Mouse (Mus musculus) macrophage (primary cell): Measurements from ENCODE around the gene Slc25a11. TPM values are rescaled to one million over a fixed set of nuclear protein-coding genes. Genes with fewer than 3 reads are reported as not detected.

Experiments
- H3K27ac ChIP-seq: fragments of 350-480 bp; formaldehyde crosslinking; 2 replicates; pipeline ENCODE4 v1.9.0; 2021
- H3K36me3 ChIP-seq: fragments of 350-480 bp; formaldehyde crosslinking; 2 replicates; pipeline ENCODE4 v1.9.0; 2021; ENCODE audit errors: inconsistent target
- H3K4me3 ChIP-seq: fragments of 350-480 bp; formaldehyde crosslinking; 2 replicates; pipeline ENCODE4 v1.9.0; 2021; ENCODE audit errors: inconsistent target
- H3K79me2 ChIP-seq: fragments of 350-480 bp; formaldehyde crosslinking; 2 replicates; pipeline ENCODE4 v1.9.0; 2021; ENCODE audit errors: inconsistent target
- WGBS: methylation state at CpG from one replicate; pipeline ENCODE4 v1.1.7; 2026; ENCODE audit warnings: inconsistent platforms; ENCODE audit not compliant: missing documents; 5-methylcytosine and 5-hydroxymethylcytosine counted together
- polyA plus RNA-seq: library from polyadenylated mRNA; stranded (reverse); fragments of 250-400 nt; gene quantifications from 3 replicates; pipeline ENCODE4 v1.2.4, GENCODE M21; 2018; ENCODE audit warnings: inconsistent platforms

Slc25a11 gene
- polyA plus RNA-seq, 1 experiment from 2014 or later: 53.0 TPM

- H3K79me2 ChIP-seq: peaks cover 71% of the 10 kb centered on the region
- 21% methylated on average over 2 of the region's 2 CpGs for WGBS
- H3K4me3 ChIP-seq: peak overlapping the region; percentile 79; the same call in 1 of the 2 replicates
- peak overlapping the region; percentile 96 for H3K27ac ChIP-seq
- H3K36me3 ChIP-seq: peaks cover 24% of the 10 kb centered on the region; the same call in 1 of the 2 replicates
These were observed 4.1 kb upstream of the Slc25a11 start for GRCm38 (mm10) chr11:70651391-70651790.

GRCm38 (mm10) chr11:70650322-70651175 lies 3.3 kb upstream of the Slc25a11 start:
- Histone ChIP-seq H3K4me3 (no peak overlapping the region), H3K36me3 (peaks cover 27% of the 10 kb centered on the region; the same call in 1 of the 2 replicates), H3K79me2 (peaks cover 80% of the 10 kb centered on the region), H3K27ac (peak overlapping the region; percentile 96)
- WGBS: 39% methylated on average over 12 of the region's 12 CpGs

DNA sequence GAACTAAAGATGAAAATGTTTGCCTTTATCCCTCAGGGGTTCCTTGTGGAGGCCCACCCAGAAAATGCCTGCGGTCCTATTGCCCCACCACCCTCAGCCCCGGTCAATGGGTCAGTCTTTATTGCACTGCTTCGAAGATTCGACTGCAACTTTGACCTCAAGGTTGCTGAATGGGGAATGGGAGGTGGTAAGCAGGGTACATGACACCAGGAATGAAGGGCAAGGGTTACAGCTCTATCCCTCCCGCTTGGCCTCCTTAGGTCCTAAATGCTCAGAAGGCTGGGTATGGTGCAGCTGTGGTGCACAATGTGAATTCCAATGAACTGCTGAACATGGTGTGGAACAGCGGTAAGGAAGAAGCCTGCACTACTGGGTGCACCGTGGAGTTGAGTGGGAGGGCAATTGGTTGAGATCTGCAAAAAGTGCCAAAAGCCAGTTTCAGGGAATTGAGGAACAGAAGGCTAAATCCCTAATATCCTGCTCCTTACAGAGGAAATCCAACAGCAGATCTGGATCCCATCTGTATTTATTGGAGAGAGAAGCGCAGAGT lies 2.0 kb upstream of the Slc25a11 start:
- Histone ChIP-seq H3K27ac (no peak overlapping the region; the same call in 1 of the 2 replicates), H3K36me3 (peaks cover 40% of the 10 kb centered on the region; the same call in 1 of the 2 replicates), H3K79me2 (peaks cover 88% of the 10 kb centered on the region), H3K4me3 (no peak overlapping the region)
- 78% methylated on average over 8 of the region's 8 CpGs for WGBS

GRCm38 (mm10) chr11:70648512-70648911 lies 1.2 kb upstream of the Slc25a11 start:
- peaks cover 82% of the 10 kb centered on the region for H3K79me2 ChIP-seq
- H3K4me3 ChIP-seq: peak overlapping the region; percentile 69
- H3K36me3 ChIP-seq: peaks cover 48% of the 10 kb centered on the region; the same call in 1 of the 2 replicates
- H3K27ac ChIP-seq: peak overlapping the region; percentile 85; the same call in 1 of the 2 replicates
- WGBS: 13% methylated on average over 4 of the region's 4 CpGs

GRCm38 (mm10) chr11:70647716-70648420 lies 589 bp upstream of the Slc25a11 start:
- peaks cover 53% of the 10 kb centered on the region; the same call in 1 of the 2 replicates for H3K36me3 ChIP-seq
- peak overlapping the region; percentile 85 for H3K27ac ChIP-seq
- H3K4me3 ChIP-seq: peak overlapping the region; percentile 69
- peaks cover 75% of the 10 kb centered on the region for H3K79me2 ChIP-seq
- WGBS: 5% methylated on average over 28 of the region's 28 CpGs

- H3K36me3 ChIP-seq: peaks cover 42% of the 10 kb centered on the region; the same call in 1 of the 2 replicates
- WGBS: 21% methylated on average over 3 of the region's 3 CpGs
These were observed 1.1 kb downstream of the Slc25a11 start for GRCm38 (mm10) chr11:70646259-70646555.

DNA sequence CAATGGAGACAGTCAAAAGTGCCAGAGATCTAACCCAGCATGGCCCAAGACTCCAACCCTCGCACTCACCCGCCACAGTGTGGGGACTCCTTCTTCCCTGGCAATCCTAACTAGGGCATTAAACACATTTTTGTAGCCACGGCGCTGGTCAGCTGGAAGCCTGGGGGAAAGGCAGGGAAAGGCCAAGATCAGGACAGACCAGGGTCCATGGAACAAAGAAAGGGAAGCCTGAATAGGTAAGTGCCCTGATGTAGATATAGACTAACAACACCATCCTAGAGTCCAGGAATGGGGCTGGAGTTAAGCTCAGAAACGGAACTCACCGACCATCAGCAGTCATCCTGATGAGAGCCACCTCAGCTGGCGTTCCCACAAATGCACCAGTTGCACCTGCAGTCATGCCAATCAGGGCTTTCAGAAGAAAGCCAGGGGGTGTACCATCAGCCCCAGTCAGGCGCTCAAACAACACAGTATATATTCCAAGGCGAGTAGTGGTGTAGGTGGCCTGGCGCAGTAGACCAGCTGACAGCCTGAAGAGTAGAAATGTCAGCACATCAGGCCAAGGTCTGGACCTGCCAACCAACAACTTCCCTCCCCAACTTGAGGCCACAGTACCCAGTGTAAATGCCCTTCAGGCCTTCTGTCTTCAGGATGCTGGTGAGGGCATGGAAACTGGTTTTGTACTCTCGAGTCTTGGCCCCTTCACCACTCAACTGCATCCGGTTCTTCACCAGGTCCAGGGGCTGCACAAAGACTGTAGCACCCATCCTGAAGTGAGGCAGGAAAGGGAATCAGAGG lies 1.6 kb downstream of the Slc25a11 start:
- WGBS: 81% methylated on average over 12 of the region's 12 CpGs
- Histone ChIP-seq H3K4me3 (peak overlapping the region; percentile 81), H3K27ac (peak overlapping the region; percentile 66), H3K79me2 (peaks cover 53% of the 10 kb centered on the region), H3K36me3 (peaks cover 42% of the 10 kb centered on the region; the same call in 1 of the 2 replicates)

More at GRCm38 (mm10) chr11:70646259-70646555, 1.1 kb downstream of the Slc25a11 start:
- Histone ChIP-seq H3K4me3 (peak overlapping the region; percentile 81), H3K79me2 (peaks cover 59% of the 10 kb centered on the region), H3K27ac (peak overlapping the region; percentile 66)

DNA sequence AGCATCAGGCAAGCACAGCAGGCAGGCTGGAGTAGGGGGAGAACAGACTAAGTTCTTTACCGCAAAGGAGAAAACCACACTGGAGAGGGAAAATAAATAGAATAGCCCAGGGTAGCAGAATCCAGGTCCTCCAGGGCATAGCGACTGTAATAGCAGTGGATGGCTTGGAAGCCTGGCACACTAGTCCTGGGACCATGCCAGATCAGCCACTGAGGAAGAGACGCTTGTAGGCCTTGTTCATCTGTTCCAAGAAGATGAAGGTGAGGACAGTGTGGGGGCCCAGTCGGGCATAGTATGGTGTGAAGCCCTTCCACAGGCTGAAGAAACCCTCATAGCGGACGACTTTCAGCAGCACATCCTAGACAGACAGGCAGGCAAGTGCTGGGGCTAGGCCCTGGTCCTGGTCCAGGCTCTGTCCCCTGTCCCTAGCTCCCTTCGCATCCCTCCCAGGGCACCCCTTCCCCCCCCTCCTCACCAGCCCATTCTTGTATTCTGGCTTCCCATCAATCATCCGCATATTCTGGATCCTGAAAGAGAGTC lies 2.6 kb downstream of the Slc25a11 start:
- no peak overlapping the region for H3K27ac ChIP-seq
- no peak overlapping the region for H3K4me3 ChIP-seq
- peaks cover 43% of the 10 kb centered on the region for H3K79me2 ChIP-seq
- peaks cover 37% of the 10 kb centered on the region; the same call in 1 of the 2 replicates for H3K36me3 ChIP-seq
- WGBS: 96% methylated on average over 8 of the region's 8 CpGs

GRCm38 (mm10) chr11:70643051-70643450 lies 4.2 kb downstream of the Slc25a11 start:
- Histone ChIP-seq H3K4me3 (no peak overlapping the region), H3K27ac (no peak overlapping the region), H3K36me3 (peaks cover 29% of the 10 kb centered on the region; the same call in 1 of the 2 replicates), H3K79me2 (peaks cover 27% of the 10 kb centered on the region)
- 100% methylated on average over 6 of the region's 6 CpGs for WGBS

DNA sequence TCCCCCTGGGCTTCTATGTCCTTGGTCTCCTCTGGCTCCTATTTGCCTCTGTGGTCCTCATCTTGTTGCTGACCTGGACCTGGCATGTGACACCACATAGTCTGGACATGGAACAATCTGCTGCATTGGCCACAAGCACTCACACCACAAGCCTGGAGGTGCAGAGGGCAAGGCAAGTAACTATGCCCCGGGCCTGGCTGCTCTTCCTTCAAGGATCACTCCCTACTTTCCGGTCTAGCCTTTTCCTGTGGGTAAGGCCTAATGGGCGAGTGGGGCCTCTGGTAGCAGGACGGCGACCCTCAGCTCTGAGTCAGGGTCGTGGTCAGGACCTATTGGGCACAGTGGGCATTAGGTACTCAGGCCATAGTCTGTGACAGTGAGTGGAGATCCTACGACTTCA lies 6.0 kb downstream of the Slc25a11 start:
- Histone ChIP-seq H3K36me3 (peaks cover 29% of the 10 kb centered on the region; the same call in 1 of the 2 replicates), H3K27ac (no peak overlapping the region), H3K79me2 (peaks cover 16% of the 10 kb centered on the region), H3K4me3 (no peak overlapping the region)
- 80% methylated on average over 7 of the region's 7 CpGs for WGBS

GRCm38 (mm10) chr11:70639976-70640375 lies 7.3 kb downstream of the Slc25a11 start:
- Histone ChIP-seq H3K27ac (no peak overlapping the region), H3K4me3 (no peak overlapping the region), H3K36me3 (peaks cover 20% of the 10 kb centered on the region; the same call in 1 of the 2 replicates), H3K79me2 (peaks cover 3% of the 10 kb centered on the region; the same call in 1 of the 2 replicates)
- WGBS: 94% methylated on average over 8 of the region's 8 CpGs

- Histone ChIP-seq H3K79me2 (no peaks in the 10 kb centered on the region), H3K4me3 (no peak within 1 kb of the TSS), H3K27ac (no peak within 1 kb of the TSS), H3K36me3 (peaks cover 9% of the 10 kb centered on the region; the same call in 1 of the 2 replicates)
- 17% methylated on average over 5 of the region's 5 CpGs for WGBS
These were observed 8.5 kb downstream of the Slc25a11 start, which contains the start of gene Gp1ba for GRCm38 (mm10) chr11:70638714-70639278. Gene Gp1ba, plus strand, starts transcription at chr11:70639122.

DNA sequence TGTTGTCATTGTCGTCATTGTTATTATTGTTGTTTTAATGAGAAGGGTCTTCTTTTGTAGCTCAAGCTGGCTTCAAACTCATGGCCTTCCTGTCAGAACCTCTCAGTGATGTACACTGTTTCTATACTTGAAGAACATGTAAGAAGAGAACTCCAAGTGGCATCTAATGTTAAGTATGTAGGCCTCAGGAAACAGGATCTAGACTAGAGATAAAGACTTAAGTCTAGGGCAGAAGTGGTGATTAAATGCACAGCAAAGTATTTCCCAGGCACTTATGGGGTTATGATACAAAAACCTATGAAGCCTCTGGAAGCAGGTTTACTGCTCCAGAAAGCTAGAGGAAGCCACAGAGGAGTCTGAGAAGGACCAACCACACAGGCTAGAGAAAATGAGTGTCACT lies 9.0 kb downstream of the Slc25a11 start:
- no peak overlapping the region for H3K4me3 ChIP-seq
- no peaks in the 10 kb centered on the region for H3K79me2 ChIP-seq
- WGBS: 53% methylated on average over 1 of the region's 1 CpGs
- H3K36me3 ChIP-seq: peaks cover 4% of the 10 kb centered on the region; the same call in 1 of the 2 replicates
- H3K27ac ChIP-seq: no peak overlapping the region
